Mouse (Mus musculus): ENCODE results near the gene Ggt6. TPM values are rescaled to one million over a fixed set of nuclear protein-coding genes. Genes with fewer than 3 reads are reported as not detected.

The Ggt6 gene
- polyA plus RNA-seq, 1 experiment: not detected

DNA sequence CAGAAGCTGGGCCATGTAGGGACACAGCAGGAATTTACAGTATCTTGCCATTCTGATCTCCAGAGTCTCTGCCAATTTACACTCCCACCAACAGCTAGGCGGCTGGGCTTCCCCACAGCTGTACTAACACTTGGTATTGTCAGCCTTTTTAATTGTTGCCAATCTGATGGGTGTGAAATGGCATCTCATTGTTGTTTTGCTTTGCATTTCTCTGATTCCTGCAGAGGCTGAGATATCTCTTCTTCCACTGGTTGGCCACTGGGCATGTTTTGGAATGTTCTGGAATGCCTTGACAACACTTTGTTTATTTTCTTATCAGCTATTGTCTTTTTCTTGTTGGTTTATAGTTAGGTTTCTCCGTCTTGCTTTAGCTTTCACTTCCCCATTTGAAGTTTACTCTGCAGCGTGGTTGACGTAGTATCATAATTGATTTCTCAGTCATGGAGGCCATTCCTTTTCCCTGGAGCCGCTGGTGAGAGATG, 26.2 kb downstream of the Ggt6 start:
- Histone ChIP-seq H3K4me1 (ENCODE audit: control insufficient read depth, insufficient read depth, low read length) (no peaks in the 10 kb centered on the region), H3K27me3 (ENCODE audit: control insufficient read depth, insufficient read depth, low read length, poor library complexity, severe bottlenecking) (no peaks in the 10 kb centered on the region), H3K4me3 (ENCODE audit: low read depth, low read length) (no peak overlapping the region), H3K27ac (ENCODE audit: insufficient read depth, low read length) (no peak overlapping the region), H3K9ac (ENCODE audit: low read depth, poor library complexity, severe bottlenecking) (no peak overlapping the region), H3K9me3 (replicated peaks; ENCODE audit: control insufficient read depth, insufficient read depth, low read length, poor library complexity, severe bottlenecking) (no peaks in the 10 kb centered on the region), H3K36me3 (ENCODE audit: control insufficient read depth, insufficient read depth, low read length, poor library complexity, severe bottlenecking) (no peaks in the 10 kb centered on the region)
- no peak for TF ChIP-seq EP300 (IDR thresholded peaks at IDR 0.05; ENCODE audit: insufficient read depth, low read depth, low read length)
- TF ChIP-seq CTCF (IDR thresholded peaks at IDR 0.05; ENCODE audit: low read depth, low read length): no peak
- TF ChIP-seq POLR2A (IDR thresholded peaks at IDR 0.05; ENCODE audit: insufficient read depth, low read length): no peak

DNA sequence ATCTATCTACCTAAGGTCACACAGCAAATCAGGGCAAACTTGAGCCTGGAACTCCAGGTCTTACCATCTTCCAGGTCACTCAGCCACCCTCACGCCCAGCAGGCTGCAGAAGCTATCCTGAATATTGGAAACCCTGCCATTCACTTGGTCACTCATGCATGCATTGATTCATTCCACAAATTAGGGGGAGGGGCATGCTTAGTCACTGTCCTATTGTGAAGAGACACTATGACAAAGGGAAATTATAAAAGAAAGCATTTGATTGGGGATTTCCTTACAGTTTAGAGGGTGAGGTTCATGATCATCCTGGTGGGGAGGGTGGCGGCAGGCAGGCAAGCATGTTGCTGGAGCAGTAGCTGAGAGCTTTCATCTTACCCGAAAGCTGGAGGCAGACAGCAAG, 29.5 kb downstream of the Ggt6 start:
- Histone ChIP-seq H3K4me3 (ENCODE audit: low read depth, low read length) (no peak overlapping the region), H3K9ac (ENCODE audit: low read depth, poor library complexity, severe bottlenecking) (no peak overlapping the region), H3K9me3 (replicated peaks; ENCODE audit: control insufficient read depth, insufficient read depth, low read length, poor library complexity, severe bottlenecking) (no peaks in the 10 kb centered on the region), H3K27me3 (ENCODE audit: control insufficient read depth, insufficient read depth, low read length, poor library complexity, severe bottlenecking) (no peaks in the 10 kb centered on the region), H3K27ac (ENCODE audit: insufficient read depth, low read length) (no peak overlapping the region), H3K36me3 (ENCODE audit: control insufficient read depth, insufficient read depth, low read length, poor library complexity, severe bottlenecking) (no peaks in the 10 kb centered on the region), H3K4me1 (ENCODE audit: control insufficient read depth, insufficient read depth, low read length) (no peaks in the 10 kb centered on the region)
- TF ChIP-seq EP300 (IDR thresholded peaks at IDR 0.05; ENCODE audit: insufficient read depth, low read depth, low read length) (no peak), POLR2A (IDR thresholded peaks at IDR 0.05; ENCODE audit: insufficient read depth, low read length) (no peak), CTCF (IDR thresholded peaks at IDR 0.05; ENCODE audit: low read depth, low read length) (no peak)

- TF ChIP-seq EP300 (IDR thresholded peaks at IDR 0.05; ENCODE audit: insufficient read depth, low read depth, low read length) (no peak), CTCF (IDR thresholded peaks at IDR 0.05; ENCODE audit: low read depth, low read length) (no peak), POLR2A (IDR thresholded peaks at IDR 0.05; ENCODE audit: insufficient read depth, low read length) (no peak)
- Histone ChIP-seq H3K9me3 (replicated peaks; ENCODE audit: control insufficient read depth, insufficient read depth, low read length, poor library complexity, severe bottlenecking) (no peaks in the 10 kb centered on the region), H3K36me3 (ENCODE audit: control insufficient read depth, insufficient read depth, low read length, poor library complexity, severe bottlenecking) (no peaks in the 10 kb centered on the region), H3K4me3 (ENCODE audit: low read depth, low read length) (no peak overlapping the region), H3K27ac (ENCODE audit: insufficient read depth, low read length) (no peak overlapping the region), H3K9ac (ENCODE audit: low read depth, poor library complexity, severe bottlenecking) (no peak overlapping the region), H3K27me3 (ENCODE audit: control insufficient read depth, insufficient read depth, low read length, poor library complexity, severe bottlenecking) (no peaks in the 10 kb centered on the region), H3K4me1 (ENCODE audit: control insufficient read depth, insufficient read depth, low read length) (no peaks in the 10 kb centered on the region)
Observed at GRCm38 (mm10) chr11:72465978-72466693, 30.8 kb downstream of the Ggt6 start.

DNA sequence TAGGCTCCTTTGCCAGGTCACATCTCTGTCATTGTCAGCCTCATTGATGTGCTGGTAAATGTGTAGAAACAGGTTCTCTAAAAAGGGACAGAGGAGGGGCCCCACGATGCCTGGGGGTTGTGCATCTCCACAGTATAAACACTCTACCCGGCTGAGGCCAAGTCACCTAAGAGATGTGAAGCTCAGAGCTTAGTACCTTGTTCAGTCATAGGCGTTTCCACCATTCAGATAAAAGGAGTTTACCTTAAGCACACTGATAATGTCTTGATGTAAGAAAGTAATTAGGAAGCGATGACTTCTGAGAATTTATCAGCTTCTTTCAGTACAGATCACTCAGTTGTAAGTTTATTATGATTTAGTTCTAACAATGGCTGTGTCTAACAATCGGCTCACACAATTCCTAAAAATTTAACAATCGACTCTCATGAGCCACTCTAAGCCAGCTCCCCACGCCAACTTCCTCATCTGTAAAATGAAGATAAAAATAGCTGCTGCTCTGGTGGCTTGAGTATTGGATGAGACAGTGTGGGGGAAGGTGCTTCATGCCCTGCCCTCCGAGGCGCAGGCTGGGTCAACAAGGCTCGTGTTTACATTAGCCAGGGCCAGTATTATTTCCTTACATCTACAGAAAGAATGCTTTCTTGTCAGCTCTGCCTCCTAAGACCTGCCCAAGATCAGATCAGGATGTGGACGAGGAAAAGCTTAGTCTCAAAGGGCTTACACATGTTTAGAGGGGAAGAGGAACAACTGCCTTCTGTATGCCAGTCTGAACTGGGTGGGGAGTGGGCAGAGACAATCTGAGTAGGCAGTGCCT, 31.6 kb downstream of the Ggt6 start:
- Histone ChIP-seq H3K27me3 (ENCODE audit: control insufficient read depth, insufficient read depth, low read length, poor library complexity, severe bottlenecking) (no peaks in the 10 kb centered on the region), H3K36me3 (ENCODE audit: control insufficient read depth, insufficient read depth, low read length, poor library complexity, severe bottlenecking) (no peaks in the 10 kb centered on the region), H3K4me3 (ENCODE audit: low read depth, low read length) (no peak overlapping the region), H3K27ac (ENCODE audit: insufficient read depth, low read length) (no peak overlapping the region), H3K9ac (ENCODE audit: low read depth, poor library complexity, severe bottlenecking) (no peak overlapping the region), H3K9me3 (replicated peaks; ENCODE audit: control insufficient read depth, insufficient read depth, low read length, poor library complexity, severe bottlenecking) (no peaks in the 10 kb centered on the region), H3K4me1 (ENCODE audit: control insufficient read depth, insufficient read depth, low read length) (no peaks in the 10 kb centered on the region)
- TF ChIP-seq CTCF (IDR thresholded peaks at IDR 0.05; ENCODE audit: low read depth, low read length): no peak
- no peak for TF ChIP-seq EP300 (IDR thresholded peaks at IDR 0.05; ENCODE audit: insufficient read depth, low read depth, low read length)

- no peak for TF ChIP-seq EP300 (IDR thresholded peaks at IDR 0.05; ENCODE audit: insufficient read depth, low read depth, low read length)
- no peak for TF ChIP-seq POLR2A (IDR thresholded peaks at IDR 0.05; ENCODE audit: insufficient read depth, low read length)
- TF ChIP-seq CTCF (IDR thresholded peaks at IDR 0.05; ENCODE audit: low read depth, low read length): no peak
- Histone ChIP-seq H3K9me3 (replicated peaks; ENCODE audit: control insufficient read depth, insufficient read depth, low read length, poor library complexity, severe bottlenecking) (no peaks in the 10 kb centered on the region), H3K27ac (ENCODE audit: insufficient read depth, low read length) (no peak overlapping the region), H3K9ac (ENCODE audit: low read depth, poor library complexity, severe bottlenecking) (no peak overlapping the region), H3K27me3 (ENCODE audit: control insufficient read depth, insufficient read depth, low read length, poor library complexity, severe bottlenecking) (no peaks in the 10 kb centered on the region), H3K4me1 (ENCODE audit: control insufficient read depth, insufficient read depth, low read length) (no peaks in the 10 kb centered on the region), H3K36me3 (ENCODE audit: control insufficient read depth, insufficient read depth, low read length, poor library complexity, severe bottlenecking) (no peaks in the 10 kb centered on the region), H3K4me3 (ENCODE audit: low read depth, low read length) (no peak overlapping the region)
Observed at GRCm38 (mm10) chr11:72468525-72468924, 33.2 kb downstream of the Ggt6 start.

- Histone ChIP-seq H3K4me1 (ENCODE audit: control insufficient read depth, insufficient read depth, low read length) (no peaks in the 10 kb centered on the region), H3K9ac (ENCODE audit: low read depth, poor library complexity, severe bottlenecking) (no peak overlapping the region), H3K9me3 (replicated peaks; ENCODE audit: control insufficient read depth, insufficient read depth, low read length, poor library complexity, severe bottlenecking) (no peaks in the 10 kb centered on the region), H3K4me3 (ENCODE audit: low read depth, low read length) (no peak overlapping the region), H3K27me3 (ENCODE audit: control insufficient read depth, insufficient read depth, low read length, poor library complexity, severe bottlenecking) (no peaks in the 10 kb centered on the region), H3K27ac (ENCODE audit: insufficient read depth, low read length) (no peak overlapping the region), H3K36me3 (ENCODE audit: control insufficient read depth, insufficient read depth, low read length, poor library complexity, severe bottlenecking) (no peaks in the 10 kb centered on the region)
- no peak for TF ChIP-seq CTCF (IDR thresholded peaks at IDR 0.05; ENCODE audit: low read depth, low read length)
- TF ChIP-seq EP300 (IDR thresholded peaks at IDR 0.05; ENCODE audit: insufficient read depth, low read depth, low read length): no peak
- TF ChIP-seq POLR2A (IDR thresholded peaks at IDR 0.05; ENCODE audit: insufficient read depth, low read length): no peak
Observed at GRCm38 (mm10) chr11:72469217-72469616, 33.9 kb downstream of the Ggt6 start.
